Mouse (Mus musculus): ENCODE measurements around the gene Ppp1r12c.
A peak's percentile ranks its signal among the peaks of the same experiment; 100 is the strongest.
"Not testable (repeated sequence)": the region's sequence is repeated elsewhere in the genome, so short reads cannot be mapped to it uniquely, and the experiment has no call there.

Gene Ppp1r12c

GRCm38 (mm10) chr7:4501558-4502397, at the start of gene Ppp1r12c:
TSS of gene Ppp1r12c (minus strand) at chr7:4501680.
- DNase-seq (ENCODE audit: low spot score in 2 of 2), result peak; percentile 95 to 97

GRCm38 (mm10) chr7:4547221-4547641, 45.8 kb upstream of the Ppp1r12c start, which contains the start of gene Syt5:
TSS of gene Syt5 (minus strand) at chr7:4547541.
- DNase-seq (ENCODE audit: low spot score in 2 of 2), result no peak

GRCm38 (mm10) chr7:4546591-4547131, 45.2 kb upstream of the Ppp1r12c start:
- DNase-seq (ENCODE audit: low spot score in 2 of 2), result no peak

GRCm38 (mm10) chr7:4546050-4546449, 44.6 kb upstream of the Ppp1r12c start:
- DNase-seq (ENCODE audit: low spot score in 2 of 2), result no peak

- DNase-seq (ENCODE audit: low spot score in 2 of 2), result no peak
These were observed 40.5 kb upstream of the Ppp1r12c start for GRCm38 (mm10) chr7:4542013-4542412.

GRCm38 (mm10) chr7:4541344-4541743, 39.9 kb upstream of the Ppp1r12c start:
- no peak for DNase-seq (ENCODE audit: low spot score in 2 of 2)

GRCm38 (mm10) chr7:4539019-4539418, 37.5 kb upstream of the Ppp1r12c start:
- no peak for DNase-seq (ENCODE audit: low spot score in 2 of 2)

GRCm38 (mm10) chr7:4537181-4537580, 35.7 kb upstream of the Ppp1r12c start:
- no peak for DNase-seq (ENCODE audit: low spot score in 2 of 2)

GRCm38 (mm10) chr7:4536369-4536768, 34.9 kb upstream of the Ppp1r12c start:
- no peak for DNase-seq (ENCODE audit: low spot score in 2 of 2)

- no peak for DNase-seq (ENCODE audit: low spot score in 2 of 2)
These were observed 30.7 kb upstream of the Ppp1r12c start, which contains the start of gene Dnaaf3 for GRCm38 (mm10) chr7:4532005-4532729. TSS of gene Dnaaf3 (minus strand) at chr7:4532453.

- DNase-seq (ENCODE audit: low spot score in 2 of 2), result not testable (repeated sequence)
These were observed 28.7 kb upstream of the Ppp1r12c start for GRCm38 (mm10) chr7:4530166-4530565.

GRCm38 (mm10) chr7:4527302-4527689, 25.8 kb upstream of the Ppp1r12c start:
- no peak for DNase-seq (ENCODE audit: low spot score in 2 of 2)

GRCm38 (mm10) chr7:4526341-4527301, 25.1 kb upstream of the Ppp1r12c start:
- DNase-seq (ENCODE audit: low spot score in 2 of 2), result peak; percentile 70 to 77

GRCm38 (mm10) chr7:4524212-4524922, 22.9 kb upstream of the Ppp1r12c start, which contains the start of gene Tnni3:
TSS of gene Tnni3 (minus strand) at chr7:4524229.
- peak in 1 of 2 experiments; percentile 41 for DNase-seq (ENCODE audit: low spot score in 2 of 2)

GRCm38 (mm10) chr7:4523205-4524130, 22.0 kb upstream of the Ppp1r12c start:
- no peak for DNase-seq (ENCODE audit: low spot score in 2 of 2)

- no peak for DNase-seq (ENCODE audit: low spot score in 2 of 2)
These were observed 20.8 kb upstream of the Ppp1r12c start for GRCm38 (mm10) chr7:4522292-4522691.

GRCm38 (mm10) chr7:4521231-4522003, 19.9 kb upstream of the Ppp1r12c start:
- DNase-seq (ENCODE audit: low spot score in 2 of 2), result no peak

GRCm38 (mm10) chr7:4518487-4518886, 17.0 kb upstream of the Ppp1r12c start:
- DNase-seq (ENCODE audit: low spot score in 2 of 2), result no peak
